Mouse (Mus musculus): Measurements from ENCODE around the gene Cerkl.

Cerkl gene

GRCm38 (mm10) chr2:79316182-79316880 is 140.3 kb downstream of the Cerkl start:
- no peak for DNase-seq (ENCODE audit: low read depth)

- no peak for DNase-seq (ENCODE audit: low read depth)
Observed at GRCm38 (mm10) chr2:79315108-79315507, 141.5 kb downstream of the Cerkl start.

- no peak for DNase-seq (ENCODE audit: low read depth)
Observed at GRCm38 (mm10) chr2:79312499-79312898, 144.1 kb downstream of the Cerkl start.

GRCm38 (mm10) chr2:79309454-79310118 is 147.0 kb downstream of the Cerkl start:
- DNase-seq (ENCODE audit: low read depth) = no peak

GRCm38 (mm10) chr2:79307549-79307948 is 149.0 kb downstream of the Cerkl start:
- no peak for DNase-seq (ENCODE audit: low read depth)

DNA sequence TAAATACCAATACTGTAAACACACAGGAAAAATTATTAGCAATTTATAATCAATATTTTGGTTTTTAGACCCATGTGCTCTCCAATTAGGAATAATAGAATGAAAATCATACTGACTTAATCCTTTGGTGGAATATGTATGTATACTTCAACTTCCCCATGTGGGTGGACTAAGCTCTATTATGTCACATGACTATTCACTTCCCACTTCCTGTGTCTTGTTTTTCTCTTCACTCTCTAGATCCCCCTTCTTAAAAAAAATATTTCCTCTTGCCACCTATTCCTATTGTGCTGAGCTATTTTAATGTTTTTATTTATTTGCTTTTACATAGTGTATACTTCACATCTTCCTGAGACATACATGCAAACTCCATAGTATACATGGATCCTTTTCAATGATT is 154.2 kb downstream of the Cerkl start:
- no peak for DNase-seq (ENCODE audit: low read depth)

- no peak for DNase-seq (ENCODE audit: low read depth)
Observed at GRCm38 (mm10) chr2:79292431-79292830, 164.2 kb downstream of the Cerkl start.

- no peak for DNase-seq (ENCODE audit: low read depth)
Observed at GRCm38 (mm10) chr2:79291922-79292321, 164.7 kb downstream of the Cerkl start.

- no peak for DNase-seq (ENCODE audit: low read depth)
Observed at GRCm38 (mm10) chr2:79290149-79290548, 166.4 kb downstream of the Cerkl start.

- DNase-seq (ENCODE audit: low read depth) = no peak
Observed at GRCm38 (mm10) chr2:79284206-79284605, 172.4 kb downstream of the Cerkl start.
